In the genomic region with DNA sequence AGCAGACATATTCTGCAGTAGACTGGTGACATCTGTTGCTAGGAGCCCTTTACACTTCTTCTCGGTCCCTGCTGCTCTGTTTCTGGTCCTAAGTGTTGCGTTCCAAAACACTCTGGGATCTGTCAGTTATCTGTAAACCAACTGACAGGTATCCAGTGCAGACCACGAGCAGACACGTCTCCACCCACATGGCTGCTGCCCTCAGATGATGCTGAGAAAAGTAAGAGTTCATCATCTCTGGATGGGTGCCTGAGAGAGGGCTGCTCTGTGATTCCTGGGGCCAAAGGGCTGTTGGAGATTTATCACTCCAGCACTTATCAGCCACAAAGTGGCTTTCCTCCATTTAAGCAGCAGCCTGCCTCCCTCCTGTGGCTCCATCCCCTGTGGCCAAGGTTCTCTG, we compare ENCODE assay signal across 21 mouse cellular contexts.
DNase-seq lines count a peak whose midpoint lies in the region.
"Had no signal": no experiment of that assay in that cellular context is flagged by ENCODE, and none has a peak within 500 bp of the region (broad histone marks: within the 10 kb centered on the region; RNA-seq: fewer than 3 reads in every experiment).

No protein-coding gene starts in this region.

- H3K9me3 ChIP-seq in heart, embryonic 10.5 days, result no peaks in the 10 kb centered on the region
- H3K9me3 ChIP-seq: embryonic facial prominence, embryonic 10.5 days; embryonic facial prominence, embryonic 12.5 days; forebrain, embryonic 13.5 days; forebrain, embryonic 15.5 days; G1E had no signal

- H3K27me3 ChIP-seq in heart, embryonic 10.5 days (ENCODE audit: insufficient read depth, poor library complexity, severe bottlenecking), result no peaks in the 10 kb centered on the region
- H3K27me3 ChIP-seq: CH12.LX; embryonic facial prominence, embryonic 12.5 days; forebrain, embryonic 13.5 days; forebrain, embryonic 15.5 days had no signal

- peaks cover 53% of the 10 kb centered on the region for H3K4me1 ChIP-seq in heart, embryonic 10.5 days
- H3K4me1 ChIP-seq: forebrain, embryonic 13.5 days; forebrain, embryonic 15.5 days had no signal

- DNase-seq in embryo, embryonic 10 days (ENCODE audit: low spot score), result peak; percentile 26
- DNase-seq in embryo, embryonic 10.5 days (ENCODE audit: low spot score), result no peak
- peak; percentile 79 for DNase-seq in heart, embryonic 10.5 days (ENCODE audit: low spot score)
- DNase-seq in heart, postnatal 10 days, result no peak
- DNase-seq in yolk sac, embryonic 10.5 days (ENCODE audit: low spot score), result peak; percentile 26
- DNase-seq: adrenal gland, adult 8-10 months; adrenal gland, postnatal 14 days; adrenal gland, postnatal 36 days; B cell, adult 2 months; cerebellum, adult 11-12 months; cerebellum, adult 2 months; cerebellum, adult 9-10 months; cerebellum, postnatal 10 days; cerebellum, postnatal 25 days; forebrain, postnatal 0 days had no signal

- WGBS in heart, embryonic 10.5 days, result 8% methylated on average over 4 of the region's 4 CpGs

- no peaks in the 10 kb centered on the region for H3K36me3 ChIP-seq in heart, embryonic 10.5 days
- H3K36me3 ChIP-seq: embryonic facial prominence, embryonic 10.5 days; embryonic facial prominence, embryonic 12.5 days; forebrain, embryonic 15.5 days; G1E had no signal

- intact Hi-C loops in heart, postnatal 10 days (cut with DNase I), result no loop called here

- H3K4me3 ChIP-seq in heart, embryonic 10.5 days, result no peak overlapping the region
- H3K4me3 ChIP-seq: embryonic facial prominence, embryonic 10.5 days; embryonic facial prominence, embryonic 12.5 days; forebrain, embryonic 13.5 days; forebrain, embryonic 15.5 days had no signal

- H3K27ac ChIP-seq in heart, embryonic 10.5 days, result no peak overlapping the region
- H3K27ac ChIP-seq: embryonic facial prominence, embryonic 10.5 days; embryonic facial prominence, embryonic 12.5 days; forebrain, embryonic 13.5 days; forebrain, embryonic 15.5 days had no signal

Comparison
In these comparisons a context has a peak if more than half of its experiments do, and no peak if none do; other contexts are left out.
1. DNase-seq: peak in embryo, embryonic 10 days (single experiment), heart, embryonic 10.5 days (single experiment) and yolk sac, embryonic 10.5 days (single experiment); none in embryo, embryonic 10.5 days (single experiment) and heart, postnatal 10 days (0 of 2).